Mouse (Mus musculus): ENCODE results near the gene Ccdc170.

- TF ChIP-seq CTCF (IDR thresholded peaks at IDR 0.05; ENCODE audit: borderline replicate concordance, insufficient read depth, low read length): no peak
- TF ChIP-seq POLR2A (IDR thresholded peaks at IDR 0.05; ENCODE audit: low read depth, low read length): no peak
Observed at GRCm38 (mm10) chr10:4460201-4460600, 22.1 kb upstream of the Ccdc170 start.
